Mouse (Mus musculus): ENCODE measurements around the gene Gpr146. TPM values are rescaled to one million over a fixed set of nuclear protein-coding genes. Genes with fewer than 3 reads are reported as not detected.
A peak's percentile ranks its signal among the peaks of the same experiment; 100 is the strongest.

The Gpr146 gene
- polyA plus RNA-seq, 1 experiment from 2014 or later: 22.7 TPM

- ATAC-seq: peak; percentile 22
- Histone ChIP-seq H3K36me3 (ENCODE audit: insufficient read depth, low read length) (peaks cover 6% of the 10 kb centered on the region; the same call in 1 of the 2 replicates), H3K9me3 (ENCODE audit: low read length) (no peaks in the 10 kb centered on the region), H3K4me3 (ENCODE audit: low read depth, low read length) (peak overlapping the region; percentile 74; the same call in 1 of the 2 replicates), H3K9ac (replicated peaks; ENCODE audit: low read depth) (no peak overlapping the region), H3K27ac (ENCODE audit: low read length) (peak overlapping the region; percentile 22; the same call in 1 of the 2 replicates), H3K27me3 (replicated peaks; ENCODE audit: insufficient read depth, low read length) (no peaks in the 10 kb centered on the region), H3K4me2 (replicated peaks; ENCODE audit: low read depth, low read length) (peak overlapping the region; percentile 95), H3K4me1 (ENCODE audit: insufficient read depth, low read depth, low read length) (peaks cover 6% of the 10 kb centered on the region; the same call in 1 of the 2 replicates)
- TF ChIP-seq CTCF (IDR thresholded peaks at IDR 0.05) (no peak), EP300 (IDR thresholded peaks at IDR 0.05) (no peak)
- WGBS: 9% methylated on average over 5 of the region's 5 CpGs
- DNase-seq (ENCODE audit: low spot score): no peak
Observed at GRCm38 (mm10) chr5:139345364-139345714, 32.2 kb upstream of the Gpr146 start.

- Histone ChIP-seq H3K4me2 (replicated peaks; ENCODE audit: low read depth, low read length) (no peak overlapping the region), H3K4me1 (ENCODE audit: insufficient read depth, low read depth, low read length) (peaks cover 6% of the 10 kb centered on the region; the same call in 1 of the 2 replicates), H3K9me3 (ENCODE audit: low read length) (no peaks in the 10 kb centered on the region), H3K36me3 (ENCODE audit: insufficient read depth, low read length) (peaks cover 4% of the 10 kb centered on the region; the same call in 1 of the 2 replicates), H3K9ac (replicated peaks; ENCODE audit: low read depth) (no peak overlapping the region), H3K4me3 (ENCODE audit: low read depth, low read length) (no peak overlapping the region), H3K27ac (ENCODE audit: low read length) (no peak overlapping the region), H3K27me3 (replicated peaks; ENCODE audit: insufficient read depth, low read length) (no peaks in the 10 kb centered on the region)
- DNase-seq (ENCODE audit: low spot score) (no peak), ATAC-seq (no peak)
- 33% methylated on average over 1 of the region's 1 CpGs for WGBS
- no peak for TF ChIP-seq EP300 (IDR thresholded peaks at IDR 0.05)
- no peak for TF ChIP-seq CTCF (IDR thresholded peaks at IDR 0.05)
Observed at GRCm38 (mm10) chr5:139347225-139347624, 30.3 kb upstream of the Gpr146 start.

- no peak overlapping the region for H3K27ac ChIP-seq (ENCODE audit: low read length)
- ATAC-seq (no peak), DNase-seq (ENCODE audit: low spot score) (no peak)
- WGBS: 66% methylated on average over 6 of the region's 6 CpGs
- no peak for TF ChIP-seq CTCF (IDR thresholded peaks at IDR 0.05)
- no peak for TF ChIP-seq EP300 (IDR thresholded peaks at IDR 0.05)
- H3K4me1 ChIP-seq (ENCODE audit: insufficient read depth, low read depth, low read length): no peaks in the 10 kb centered on the region
- H3K4me3 ChIP-seq (ENCODE audit: low read depth, low read length): no peak overlapping the region
- H3K9ac ChIP-seq (replicated peaks; ENCODE audit: low read depth): no peak overlapping the region
- no peaks in the 10 kb centered on the region for H3K9me3 ChIP-seq (ENCODE audit: low read length)
- no peaks in the 10 kb centered on the region for H3K36me3 ChIP-seq (ENCODE audit: insufficient read depth, low read length)
- no peaks in the 10 kb centered on the region for H3K27me3 ChIP-seq (replicated peaks; ENCODE audit: insufficient read depth, low read length)
- H3K4me2 ChIP-seq (replicated peaks; ENCODE audit: low read depth, low read length): no peak overlapping the region
Observed at GRCm38 (mm10) chr5:139349713-139350112, 27.8 kb upstream of the Gpr146 start.

DNA sequence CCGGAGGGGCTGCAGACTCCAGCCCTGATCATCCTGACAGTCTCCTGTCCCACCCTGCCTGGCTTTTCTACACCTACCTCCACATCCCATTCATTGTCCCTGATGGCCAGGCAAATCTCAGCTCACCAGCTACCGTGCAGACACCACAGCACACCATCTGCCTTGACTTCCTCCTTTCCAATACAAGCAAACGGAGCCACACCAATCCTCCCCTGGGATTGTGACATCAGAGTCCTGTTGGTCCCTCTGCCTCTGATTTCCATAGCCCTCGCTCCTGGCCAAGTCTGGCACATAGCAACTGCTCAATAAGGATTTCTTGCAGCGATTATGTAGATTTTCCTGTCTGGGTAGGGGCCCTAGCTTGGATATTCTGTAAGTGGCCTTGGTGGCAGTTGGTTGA is 26.4 kb upstream of the Gpr146 start, which contains the start of gene Cox19:
Gene Cox19, minus strand, starts transcription at position 285 of the 400 bp plus-strand sequence.
- Histone ChIP-seq H3K36me3 (ENCODE audit: insufficient read depth, low read length) (no peaks in the 10 kb centered on the region), H3K27ac (ENCODE audit: low read length) (no peak within 1 kb of the TSS), H3K27me3 (replicated peaks; ENCODE audit: insufficient read depth, low read length) (no peaks in the 10 kb centered on the region), H3K9me3 (ENCODE audit: low read length) (no peaks in the 10 kb centered on the region), H3K4me1 (ENCODE audit: insufficient read depth, low read depth, low read length) (no peaks in the 10 kb centered on the region), H3K4me3 (ENCODE audit: low read depth, low read length) (no peak within 1 kb of the TSS), H3K4me2 (replicated peaks; ENCODE audit: low read depth, low read length) (no peak within 1 kb of the TSS), H3K9ac (replicated peaks; ENCODE audit: low read depth) (no peak within 1 kb of the TSS)
- WGBS: 50% methylated on average over 5 of the region's 5 CpGs
- DNase-seq (ENCODE audit: low spot score): no peak
- no peak for ATAC-seq
- no peak for TF ChIP-seq EP300 (IDR thresholded peaks at IDR 0.05)
- no peak for TF ChIP-seq CTCF (IDR thresholded peaks at IDR 0.05)

DNA sequence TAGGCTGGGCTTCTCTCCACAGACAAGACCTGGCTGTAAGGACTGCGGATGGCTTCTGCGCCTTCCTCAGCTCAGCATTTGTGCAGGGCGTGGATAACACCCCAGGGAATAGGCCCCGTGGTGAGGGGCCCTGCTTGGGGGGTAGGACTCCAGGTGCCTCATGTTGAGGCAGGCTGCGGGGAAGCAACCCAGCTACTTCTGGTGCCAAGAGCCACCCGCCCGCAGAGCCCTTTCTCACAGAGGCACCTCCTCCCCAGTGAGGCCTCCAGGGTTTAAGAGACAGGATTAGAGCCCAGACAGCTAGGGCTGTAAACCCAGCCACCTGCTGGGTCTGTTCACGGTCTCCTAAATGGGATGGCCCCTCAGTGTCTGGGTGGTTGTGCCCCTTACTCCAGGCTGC is 25.9 kb upstream of the Gpr146 start:
- no peak for DNase-seq (ENCODE audit: low spot score)
- TF ChIP-seq EP300 (IDR thresholded peaks at IDR 0.05) (no peak), CTCF (IDR thresholded peaks at IDR 0.05) (no peak)
- Histone ChIP-seq H3K4me2 (replicated peaks; ENCODE audit: low read depth, low read length) (no peak overlapping the region), H3K36me3 (ENCODE audit: insufficient read depth, low read length) (no peaks in the 10 kb centered on the region), H3K9me3 (ENCODE audit: low read length) (no peaks in the 10 kb centered on the region), H3K27ac (ENCODE audit: low read length) (no peak overlapping the region), H3K4me3 (ENCODE audit: low read depth, low read length) (no peak overlapping the region), H3K9ac (replicated peaks; ENCODE audit: low read depth) (no peak overlapping the region), H3K27me3 (replicated peaks; ENCODE audit: insufficient read depth, low read length) (no peaks in the 10 kb centered on the region), H3K4me1 (ENCODE audit: insufficient read depth, low read depth, low read length) (no peaks in the 10 kb centered on the region)
- no peak for ATAC-seq
- 40% methylated on average over 8 of the region's 8 CpGs for WGBS

DNA sequence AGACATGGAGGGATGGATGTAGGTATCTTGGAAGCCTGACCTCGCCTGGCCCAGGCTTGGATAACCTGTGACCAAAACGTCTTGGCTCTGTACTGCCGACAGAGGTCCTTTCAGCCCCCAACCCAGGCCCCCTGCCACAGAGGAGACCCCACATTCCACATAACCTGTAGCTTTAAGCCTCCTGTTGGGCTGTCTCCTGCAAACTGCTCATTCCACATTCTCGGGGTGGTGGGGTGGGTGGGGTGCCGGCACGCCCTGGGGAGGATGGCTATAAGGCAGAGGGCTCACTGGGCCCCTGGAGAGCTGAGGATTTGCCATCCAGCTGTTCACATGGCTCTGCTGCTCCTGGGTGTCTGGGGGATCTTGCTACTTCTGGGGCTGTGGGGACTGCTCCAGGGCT is 25.2 kb upstream of the Gpr146 start, which contains the start of gene Cyp2w1:
Gene Cyp2w1, plus strand, starts transcription at position 301 of the 400 bp plus-strand sequence.
- Histone ChIP-seq H3K4me3 (ENCODE audit: low read depth, low read length) (no peak within 1 kb of the TSS), H3K27me3 (replicated peaks; ENCODE audit: insufficient read depth, low read length) (no peaks in the 10 kb centered on the region), H3K27ac (ENCODE audit: low read length) (no peak within 1 kb of the TSS), H3K9ac (replicated peaks; ENCODE audit: low read depth) (no peak within 1 kb of the TSS), H3K9me3 (ENCODE audit: low read length) (no peaks in the 10 kb centered on the region), H3K36me3 (ENCODE audit: insufficient read depth, low read length) (no peaks in the 10 kb centered on the region), H3K4me1 (ENCODE audit: insufficient read depth, low read depth, low read length) (no peaks in the 10 kb centered on the region), H3K4me2 (replicated peaks; ENCODE audit: low read depth, low read length) (no peak within 1 kb of the TSS)
- WGBS: 45% methylated on average over 6 of the region's 6 CpGs
- DNase-seq (ENCODE audit: low spot score): no peak
- no peak for ATAC-seq
- TF ChIP-seq CTCF (IDR thresholded peaks at IDR 0.05) (no peak), EP300 (IDR thresholded peaks at IDR 0.05) (no peak)

DNA sequence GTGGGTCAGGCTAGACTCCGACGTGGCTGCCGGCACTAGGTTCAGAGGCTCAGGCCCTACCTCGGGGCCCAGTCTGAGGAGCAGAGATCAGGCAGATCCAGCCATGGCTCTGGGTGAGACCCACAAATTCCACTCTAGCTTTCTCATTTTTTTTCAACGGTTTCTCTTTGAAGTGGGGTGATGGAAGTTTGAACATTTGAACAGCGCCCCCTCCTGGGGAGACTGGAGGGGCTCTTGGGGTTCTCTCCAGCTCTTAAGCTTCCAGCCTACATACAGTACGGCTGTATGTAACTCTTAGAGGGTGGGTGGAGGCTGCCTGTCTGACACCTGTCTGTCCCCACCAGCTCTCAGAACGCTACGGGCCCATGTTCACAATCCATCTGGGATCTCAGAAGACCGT is 24.0 kb upstream of the Gpr146 start:
- no peak; the same call in 1 of the 2 replicates for ATAC-seq
- DNase-seq (ENCODE audit: low spot score): peak; percentile 58
- TF ChIP-seq EP300 (IDR thresholded peaks at IDR 0.05): no peak
- TF ChIP-seq CTCF (IDR thresholded peaks at IDR 0.05): peak; percentile 54
- Histone ChIP-seq H3K27me3 (replicated peaks; ENCODE audit: insufficient read depth, low read length) (no peaks in the 10 kb centered on the region), H3K4me2 (replicated peaks; ENCODE audit: low read depth, low read length) (no peak overlapping the region), H3K4me3 (ENCODE audit: low read depth, low read length) (no peak overlapping the region), H3K4me1 (ENCODE audit: insufficient read depth, low read depth, low read length) (no peaks in the 10 kb centered on the region), H3K27ac (ENCODE audit: low read length) (no peak overlapping the region), H3K36me3 (ENCODE audit: insufficient read depth, low read length) (no peaks in the 10 kb centered on the region), H3K9ac (replicated peaks; ENCODE audit: low read depth) (no peak overlapping the region), H3K9me3 (ENCODE audit: low read length) (no peaks in the 10 kb centered on the region)
- WGBS: 42% methylated on average over 10 of the region's 10 CpGs

Measured in lung, postnatal 0 days (tissue).